Mouse (Mus musculus) right cerebral cortex, postnatal 36 days (tissue): ENCODE data around the gene Ccdc24.

Source experiments
- DNase-seq, 2 experiments: peaks; one replicate each; pipeline ENCODE4 v3.0.0; 2022; ENCODE audit warnings: low spot score in 2 of 2, mixed read lengths in 1 of 2

The Ccdc24 gene

DNA sequence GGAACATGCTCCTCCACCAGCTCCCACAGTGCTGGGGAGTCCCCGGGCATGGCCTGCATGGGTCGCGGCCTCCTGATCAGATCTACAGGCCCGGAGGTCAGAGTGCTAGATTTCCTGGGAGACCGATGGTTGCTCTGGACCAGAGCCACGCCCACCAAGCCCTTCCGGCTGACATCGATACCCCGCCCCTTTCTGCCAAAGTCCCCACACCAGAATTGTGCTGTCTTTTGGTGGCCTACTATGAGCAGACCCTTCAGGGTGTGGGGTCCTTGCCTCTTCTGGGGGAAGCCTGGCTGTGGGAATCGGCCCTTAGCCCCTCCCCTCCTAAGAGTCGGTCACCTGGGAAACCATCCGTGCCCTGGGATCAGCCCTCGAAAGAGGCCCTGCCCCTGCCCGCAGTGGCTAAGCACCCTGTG, at the start of gene Ccdc24:
TSS of gene Ccdc24 (minus strand) at position 87 of the 416 bp plus-strand sequence.
- DNase-seq, result no peak

DNA sequence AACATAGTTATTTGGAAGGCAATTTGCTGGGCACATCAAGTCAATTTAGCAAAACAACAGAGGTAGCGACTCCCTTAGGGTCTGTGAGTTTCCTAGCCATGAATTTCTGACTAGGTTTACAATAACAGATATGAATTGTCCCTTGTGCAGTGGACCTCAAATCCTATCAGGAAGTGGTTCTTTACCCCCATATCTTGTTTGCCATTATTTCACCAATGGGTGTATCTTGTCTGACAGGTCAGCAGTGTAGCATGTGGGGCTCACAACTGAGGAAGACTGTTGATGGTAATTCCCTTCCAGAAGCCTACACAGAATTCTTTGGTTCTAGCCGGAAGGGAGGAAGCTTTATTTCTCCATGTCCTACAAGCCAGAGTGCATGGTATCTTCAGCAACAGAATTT, 49.0 kb upstream of the Ccdc24 start:
- no peak for DNase-seq

DNA sequence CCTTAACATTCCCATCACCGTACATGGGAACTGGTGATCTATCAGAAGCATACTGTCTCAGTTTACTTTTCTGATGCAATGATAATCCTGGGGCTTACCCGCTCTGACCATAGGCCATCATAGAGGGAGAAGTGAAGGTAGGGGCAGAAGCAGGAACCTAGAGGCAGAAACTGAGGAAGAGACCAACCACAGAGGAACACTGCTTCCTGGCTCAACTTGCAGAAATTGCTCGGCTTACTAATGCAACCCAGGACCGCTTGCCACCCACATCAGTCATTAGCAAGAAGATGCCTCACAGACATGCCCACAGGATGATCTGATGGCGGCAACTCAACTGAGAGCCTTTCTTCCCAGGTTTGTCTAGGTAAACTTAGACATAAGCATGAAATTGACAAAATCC, 46.4 kb upstream of the Ccdc24 start:
- no peak for DNase-seq

DNA sequence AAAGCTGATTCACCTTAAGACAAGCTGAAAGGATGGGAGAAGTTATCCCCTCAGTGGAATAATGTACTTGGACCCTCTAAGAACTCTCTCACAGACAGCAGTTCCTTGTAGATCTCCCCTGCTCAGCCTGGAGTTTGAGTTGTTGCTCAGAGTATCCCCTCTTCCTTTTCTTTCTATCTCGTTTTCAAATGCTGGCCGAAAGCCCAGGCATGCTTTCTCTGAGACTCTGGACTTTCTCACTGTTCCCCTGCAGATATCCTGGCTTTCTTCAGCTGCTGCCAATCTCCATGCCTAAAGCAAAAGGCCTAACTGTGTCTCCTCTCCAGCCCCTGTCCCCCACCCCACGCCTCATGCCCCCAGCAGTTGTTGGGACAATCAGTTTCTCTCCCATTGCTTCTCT, 45.9 kb upstream of the Ccdc24 start:
- no peak for DNase-seq

DNA sequence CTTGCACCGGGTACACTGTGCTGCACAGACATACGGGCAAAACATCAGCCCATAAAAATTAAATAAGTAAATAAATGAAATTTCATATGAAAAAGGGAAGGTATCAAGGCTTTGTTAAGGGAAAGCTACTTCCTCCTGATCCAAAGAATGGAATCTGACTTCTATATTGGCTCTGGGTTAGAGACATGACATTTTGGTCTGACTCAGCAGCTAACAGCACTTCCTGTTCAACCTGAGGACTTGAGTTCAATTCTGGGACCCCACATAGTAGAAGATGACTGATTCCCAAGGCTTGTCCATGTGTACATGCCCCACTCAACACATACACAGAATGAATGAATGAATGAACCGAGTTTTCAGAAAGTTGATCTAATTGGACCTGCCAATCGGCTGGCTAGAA, 45.5 kb upstream of the Ccdc24 start:
- no peak for DNase-seq

DNA sequence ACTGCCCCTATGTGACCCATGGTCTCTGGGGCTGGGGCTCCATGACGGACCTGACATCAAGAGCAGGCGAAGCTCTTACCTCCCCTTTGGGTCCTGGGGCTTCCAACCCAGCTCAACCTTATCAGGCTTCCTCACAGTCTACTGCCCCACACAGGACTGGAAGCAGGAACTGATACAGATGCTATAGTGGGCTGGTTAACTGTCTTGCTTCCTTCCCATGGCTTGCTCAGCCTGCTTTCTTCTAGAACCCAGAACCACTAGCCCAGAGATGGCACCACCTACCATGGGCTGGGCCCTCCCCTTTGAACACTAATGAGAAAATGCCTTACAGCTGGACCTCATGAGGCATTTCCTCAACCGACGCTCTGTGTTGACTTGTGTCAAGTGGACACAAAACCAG, 45.0 kb upstream of the Ccdc24 start:
- DNase-seq, result no peak

DNA sequence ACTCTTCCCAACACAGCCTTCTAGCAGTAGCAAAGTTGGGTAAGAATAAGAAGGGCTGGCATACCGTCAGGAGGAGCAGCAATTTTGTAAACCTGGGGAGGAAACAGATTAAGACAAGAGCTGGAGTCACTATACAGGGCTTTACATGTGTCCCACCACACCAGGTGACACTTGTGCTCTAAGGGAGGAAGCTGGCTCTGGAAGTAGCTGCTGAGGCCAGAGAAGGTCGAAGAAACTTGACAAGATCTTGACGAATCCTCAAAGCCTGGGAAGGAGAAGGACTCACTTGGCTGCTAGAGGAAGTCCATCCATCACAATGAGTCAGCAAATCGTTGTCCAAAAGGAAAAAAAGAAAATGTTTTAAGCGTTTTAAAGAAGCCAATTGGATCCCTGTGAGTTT, 44.0 kb upstream of the Ccdc24 start:
- no peak for DNase-seq

DNA sequence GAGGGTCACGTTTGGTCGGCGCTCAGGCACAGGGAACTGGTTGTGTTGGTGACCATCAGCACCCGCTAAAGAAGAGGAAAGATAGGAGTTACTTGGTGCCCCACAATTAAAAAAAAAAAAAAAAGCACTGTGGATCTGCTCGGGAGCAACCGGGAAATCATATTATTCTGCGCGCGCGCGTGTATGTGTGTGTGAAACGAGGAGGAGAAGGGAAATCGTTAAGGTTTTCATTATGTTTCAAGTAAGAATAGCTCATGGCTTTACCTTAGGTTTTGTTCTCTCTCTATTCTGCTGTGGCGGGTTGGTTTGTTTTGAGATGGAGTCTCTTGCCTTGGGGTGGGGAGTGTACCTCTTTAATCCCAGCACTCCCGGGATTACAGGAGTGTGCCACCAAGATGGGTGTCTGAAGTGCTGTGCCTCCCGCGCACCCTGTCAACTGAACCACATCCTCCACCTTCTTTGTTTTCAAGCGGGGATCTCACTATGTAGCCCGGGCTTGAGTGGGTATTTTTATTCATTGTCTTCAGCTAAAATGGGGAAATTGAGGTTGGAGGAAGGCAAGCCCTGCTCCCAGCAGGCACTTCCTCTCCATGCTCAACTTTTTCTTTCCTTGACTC, 43.2 kb upstream of the Ccdc24 start:
- DNase-seq, result no peak

DNA sequence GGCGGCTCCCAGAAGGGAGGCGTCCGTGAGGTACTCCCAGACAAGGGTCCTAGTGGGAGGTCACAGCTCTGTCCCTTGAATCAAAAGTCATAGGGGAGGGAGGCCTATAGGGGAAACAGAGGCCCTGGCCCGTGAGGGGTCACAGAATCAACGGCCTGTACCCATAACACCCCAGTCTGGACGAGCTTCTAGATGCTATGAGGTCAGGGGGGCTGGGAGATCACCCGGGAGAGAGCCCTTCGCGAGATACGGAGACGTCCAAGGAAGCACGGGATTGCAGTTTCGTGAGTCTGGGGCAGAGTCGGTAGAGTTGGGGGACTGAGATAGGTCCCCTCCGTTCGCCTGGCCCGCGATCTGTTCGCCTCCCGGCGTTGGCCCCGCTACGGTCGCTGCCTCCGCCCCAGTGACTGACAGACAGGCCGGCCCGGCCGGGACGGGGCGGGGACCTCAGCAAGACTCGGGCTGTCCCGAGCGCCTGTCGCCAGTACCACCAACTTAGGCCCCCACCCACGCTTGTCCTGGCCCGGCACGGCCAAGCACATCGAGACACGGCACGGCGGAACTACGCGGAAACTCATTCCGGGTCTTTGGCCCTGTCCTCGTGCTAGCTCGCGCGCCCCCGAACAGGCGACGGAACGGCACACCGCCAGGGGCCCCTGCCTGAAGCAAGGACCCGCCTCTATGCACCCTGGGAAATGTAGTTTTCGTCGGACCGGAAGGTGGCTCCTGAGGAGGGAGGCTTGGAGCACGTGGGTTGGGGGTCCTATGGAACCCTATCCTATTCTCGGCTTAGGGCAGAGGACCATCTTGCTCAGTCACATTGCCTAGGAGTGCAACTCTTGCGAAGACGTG, 42.5 kb upstream of the Ccdc24 start, which contains the start of gene Ipo13:
TSS of gene Ipo13 (minus strand) at position 409 of the 852 bp plus-strand sequence.
- DNase-seq, result peak; percentile 89

DNA sequence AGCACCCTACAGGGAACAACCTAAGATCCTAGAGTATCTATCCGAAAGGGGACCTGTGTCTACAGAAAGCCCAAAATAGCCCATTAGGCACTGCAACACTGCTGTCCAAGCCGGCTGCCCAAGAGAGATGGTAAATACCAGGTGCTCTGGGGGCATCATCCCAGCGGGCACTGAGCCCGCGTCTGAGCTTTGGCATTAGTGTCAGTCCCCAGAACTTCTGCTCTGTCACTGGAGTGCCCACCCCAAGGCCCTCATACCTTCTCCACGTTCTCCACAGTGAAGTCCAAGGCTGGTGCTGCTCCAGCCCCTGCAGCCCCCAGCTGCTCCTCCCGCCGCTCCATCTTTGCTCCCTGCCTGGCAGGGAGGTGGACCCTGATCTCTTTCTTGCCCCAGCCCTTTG, 41.7 kb upstream of the Ccdc24 start:
- no peak for DNase-seq

DNA sequence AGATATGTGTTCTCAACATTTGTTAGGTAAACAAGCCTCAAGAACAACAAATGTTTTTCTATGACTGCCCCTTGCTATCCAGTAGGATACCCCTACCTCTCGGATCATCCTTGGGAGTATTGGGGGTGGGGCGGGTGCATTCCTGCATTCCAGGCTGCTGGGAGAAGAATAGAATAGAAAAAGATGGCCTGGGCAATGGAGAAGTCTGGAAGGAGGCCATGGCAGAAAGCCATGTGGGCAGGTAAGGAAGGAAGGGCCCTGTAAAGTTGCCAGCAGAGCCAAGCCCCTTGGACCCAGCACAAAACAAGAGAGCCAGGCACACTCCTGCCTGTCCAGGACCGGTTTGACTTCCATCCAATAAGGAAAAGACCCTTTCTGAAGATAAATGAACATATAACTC, 41.1 kb upstream of the Ccdc24 start:
- DNase-seq, result no peak

DNA sequence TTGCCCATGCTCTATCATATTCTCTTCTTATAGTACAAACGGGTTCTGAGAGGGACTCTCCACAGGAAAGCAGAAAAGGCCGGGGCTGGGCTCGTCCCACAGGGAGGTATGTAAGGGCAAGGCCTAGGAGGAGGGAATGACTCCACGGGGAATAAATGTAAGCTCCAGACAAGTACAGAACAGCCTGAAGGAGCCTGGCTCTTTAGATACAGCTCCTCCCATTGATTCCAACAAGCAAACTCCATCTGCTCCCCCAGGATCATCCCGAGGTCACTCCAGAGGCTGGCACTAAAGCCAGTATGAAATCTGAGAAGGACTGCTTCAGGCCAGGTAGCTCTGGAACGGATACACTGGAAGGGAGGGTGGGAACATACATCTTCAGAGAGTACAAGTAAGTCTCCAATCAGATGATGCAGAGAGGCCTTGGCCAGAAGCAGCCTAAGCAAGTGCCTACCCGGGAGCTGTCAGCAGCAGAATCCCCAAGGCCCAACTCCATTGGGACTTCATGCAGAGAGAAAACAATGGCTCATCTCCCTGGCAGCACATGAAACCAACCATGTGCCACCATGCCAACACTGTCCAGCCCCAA, 40.4 kb upstream of the Ccdc24 start:
- no peak for DNase-seq

DNA sequence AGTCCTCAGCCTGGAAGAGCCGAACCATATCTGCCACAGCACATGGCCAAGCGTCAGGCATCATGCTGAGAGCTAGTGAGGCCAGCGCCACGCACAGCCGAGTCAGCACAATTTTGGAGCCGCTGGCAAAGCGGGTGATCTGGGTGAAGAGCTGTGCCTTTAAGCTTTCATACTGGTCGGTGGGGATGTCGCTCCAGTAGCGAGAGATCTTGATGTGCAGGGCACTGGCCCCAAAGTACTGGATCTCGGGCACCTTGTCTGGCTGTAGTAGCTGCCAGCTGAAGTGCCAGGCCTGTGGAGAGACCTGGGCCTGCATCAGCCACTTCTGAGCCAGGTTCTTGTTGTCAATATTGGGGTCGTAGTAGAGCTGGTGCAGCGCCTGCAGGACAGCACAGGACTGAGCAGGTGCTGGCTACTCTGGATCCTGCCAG, 39.8 kb upstream of the Ccdc24 start:
- no peak for DNase-seq

DNA sequence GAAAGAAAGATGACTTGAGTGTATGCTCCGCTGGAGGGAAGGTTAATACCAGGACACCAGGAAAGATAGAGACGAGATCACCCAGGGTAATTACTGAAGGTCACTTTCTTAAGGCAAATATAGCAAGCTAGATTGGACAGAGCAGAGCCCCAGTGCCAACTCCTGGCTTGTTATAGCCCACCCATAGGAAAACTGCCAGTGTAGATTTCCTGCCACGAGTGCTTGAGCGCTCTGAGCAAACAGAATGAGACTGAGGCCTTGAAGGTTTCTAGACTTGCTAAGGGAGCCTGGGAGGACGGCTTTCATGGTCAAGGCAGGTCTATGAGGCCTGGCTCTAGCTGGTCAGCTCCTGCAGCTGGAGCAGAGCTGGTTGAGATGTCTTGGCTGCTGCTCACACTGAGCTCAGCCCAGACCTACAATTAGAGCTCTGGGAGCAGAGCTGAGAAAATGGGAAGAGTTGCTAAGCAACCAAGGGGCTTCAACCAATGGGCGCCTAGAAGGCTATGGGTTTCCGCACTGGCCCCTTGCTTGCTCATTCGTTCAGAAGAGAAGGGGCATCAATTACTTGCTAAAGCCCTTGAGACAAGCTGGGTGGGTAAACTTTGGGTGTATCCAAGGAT, 36.6 kb upstream of the Ccdc24 start:
- DNase-seq, result no peak

DNA sequence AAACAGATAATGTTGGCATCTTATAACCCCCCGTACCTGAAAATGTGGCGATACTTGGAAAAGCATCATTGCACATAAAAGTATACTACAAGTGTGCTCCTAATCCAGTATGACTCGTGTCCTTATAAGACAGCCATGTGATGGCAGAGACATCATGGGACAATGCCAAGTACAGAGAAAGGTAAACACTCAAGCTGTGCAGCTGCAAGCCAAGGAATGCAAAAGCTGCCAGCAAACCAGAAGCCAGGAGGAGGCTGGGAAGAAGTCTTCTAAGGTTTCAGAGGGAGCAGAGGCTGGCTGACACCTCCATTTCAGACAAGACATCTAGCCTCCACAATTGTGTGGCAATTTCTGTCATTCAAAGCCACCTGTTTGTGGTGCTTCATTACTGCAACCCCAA, 33.8 kb upstream of the Ccdc24 start:
- DNase-seq, result no peak

DNA sequence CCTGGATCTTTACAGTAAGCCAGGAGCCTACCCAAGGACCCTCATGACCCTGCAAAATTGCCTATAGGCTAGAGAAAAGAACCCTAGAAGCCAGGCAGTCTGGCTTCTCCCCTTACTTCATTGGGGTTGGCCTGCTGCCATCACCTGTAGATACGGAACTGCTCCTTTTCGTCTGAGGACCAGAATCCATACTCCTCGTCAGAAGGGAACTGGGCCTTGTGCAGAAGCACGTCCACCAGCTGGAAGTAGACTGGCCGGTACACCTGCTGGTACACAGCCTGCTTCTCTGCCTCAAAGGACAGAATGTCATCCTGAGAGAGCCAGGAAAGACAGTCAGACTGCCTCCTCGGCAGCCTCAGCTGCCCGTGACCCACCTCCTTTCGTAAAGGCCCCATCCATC, 32.4 kb upstream of the Ccdc24 start:
- DNase-seq, result no peak

DNA sequence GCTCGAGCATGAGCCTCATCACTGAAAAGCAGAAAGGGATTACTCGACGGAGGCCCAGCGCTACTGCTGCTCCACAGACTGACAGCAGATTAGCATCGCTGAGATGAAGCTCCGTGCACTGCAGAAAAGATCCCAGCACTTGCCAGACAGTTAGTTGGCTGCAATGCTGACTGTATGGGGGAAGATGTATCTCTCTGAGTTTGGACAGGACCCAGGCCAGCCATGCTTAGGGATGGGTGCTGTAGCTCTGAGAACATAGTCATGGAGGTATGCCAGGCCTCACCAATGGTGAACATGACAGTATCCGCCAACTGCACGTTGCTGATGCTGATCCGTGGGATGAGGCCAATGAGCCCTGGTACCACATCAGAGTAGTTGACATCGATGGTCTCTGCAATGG, 31.7 kb upstream of the Ccdc24 start:
- no peak for DNase-seq

DNA sequence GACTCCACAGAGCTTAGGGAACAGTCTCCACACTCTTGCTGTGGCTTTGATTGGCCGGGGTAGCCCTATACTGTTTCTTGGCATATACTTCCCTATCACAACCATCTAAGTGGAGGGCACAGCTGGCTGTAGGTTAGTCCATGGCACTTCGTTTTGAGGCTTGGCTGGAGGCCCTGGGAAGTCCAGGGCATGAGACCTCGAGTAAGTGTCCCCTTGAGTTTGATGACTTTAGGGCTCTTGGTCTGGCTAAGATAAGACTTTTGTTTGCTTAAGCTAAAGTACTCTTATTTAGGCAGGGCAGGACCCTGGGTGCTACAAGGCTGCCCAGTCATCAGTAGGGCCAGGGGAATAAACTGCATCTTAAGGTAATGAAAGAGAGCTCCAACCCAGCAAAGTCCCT, 25.8 kb upstream of the Ccdc24 start:
- no peak for DNase-seq

DNA sequence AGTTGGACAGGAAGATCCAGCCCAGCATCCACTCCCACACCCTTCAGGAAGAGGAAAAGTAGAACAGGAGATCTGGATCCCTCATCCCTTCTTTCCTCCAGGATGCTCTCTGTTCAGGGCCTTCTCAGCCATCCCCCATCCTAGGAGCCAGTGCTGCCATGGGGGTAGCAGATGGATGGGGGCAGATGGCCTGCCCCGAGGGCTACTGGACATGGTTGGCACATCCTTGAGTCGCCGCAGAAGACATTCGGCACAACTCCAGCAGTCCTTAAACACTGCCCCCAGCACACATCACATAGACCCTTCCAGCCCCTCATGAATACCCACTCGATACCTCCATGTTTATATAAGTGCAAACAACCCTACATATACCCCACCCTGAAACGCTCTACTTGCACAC, 23.7 kb upstream of the Ccdc24 start:
- DNase-seq, result no peak

DNA sequence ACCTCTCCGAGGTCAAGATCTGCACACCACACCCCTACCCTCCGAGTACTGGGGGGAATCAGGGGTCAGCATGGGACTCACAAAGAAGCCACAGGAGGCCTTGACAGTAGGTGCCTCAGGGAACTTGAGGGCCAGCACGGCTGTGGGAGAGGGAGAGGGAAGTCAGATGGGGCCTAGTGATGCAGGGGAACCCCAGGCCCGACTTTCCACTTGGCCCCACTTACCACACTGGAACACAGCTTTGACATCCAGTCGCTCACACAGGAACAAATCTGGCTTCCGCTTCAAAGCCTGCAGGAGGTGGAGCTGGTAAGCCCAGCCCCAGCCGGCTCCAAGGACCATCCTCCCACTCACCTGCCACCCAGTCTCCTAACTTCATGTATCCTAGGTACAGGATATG, 23.0 kb upstream of the Ccdc24 start:
- DNase-seq, result no peak

DNA sequence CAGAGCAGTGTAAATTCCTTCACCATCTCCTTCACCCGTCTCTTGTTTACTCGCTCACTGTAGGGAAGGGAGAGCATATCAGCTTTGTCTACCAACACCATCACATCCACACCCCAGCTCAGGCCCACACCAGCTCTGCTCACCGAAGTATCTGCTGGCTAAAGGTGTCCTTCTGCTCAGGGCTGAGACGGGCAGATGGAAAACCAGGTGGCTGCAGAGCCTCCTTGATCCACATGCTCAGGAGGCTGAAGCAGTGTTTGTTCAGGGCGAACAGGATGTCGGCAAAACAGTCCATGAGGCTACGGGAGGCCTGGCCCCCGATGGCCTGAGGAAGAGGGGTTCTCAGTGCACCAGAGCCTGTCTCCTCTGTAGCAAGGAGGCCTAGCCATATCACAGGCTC, 22.2 kb upstream of the Ccdc24 start:
- no peak for DNase-seq

DNA sequence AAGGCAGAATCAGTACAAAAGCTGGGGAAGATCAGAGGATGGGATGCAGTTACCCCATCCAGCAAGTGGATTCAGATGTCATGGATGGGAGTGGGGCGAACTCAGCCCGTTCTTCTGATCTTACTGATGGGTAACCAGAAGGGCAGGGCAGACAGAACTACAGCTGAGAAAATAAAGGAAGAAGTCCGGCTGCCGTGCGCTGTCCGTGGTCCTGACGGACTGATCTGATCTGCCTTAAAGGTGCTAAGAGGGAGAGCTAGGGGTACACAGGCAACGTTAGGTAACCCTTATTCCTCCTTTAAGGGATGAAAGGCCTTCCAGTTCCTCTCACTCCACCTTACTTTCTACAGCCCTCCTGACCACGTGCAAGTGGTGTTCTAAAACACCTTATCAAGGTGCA, 21.0 kb upstream of the Ccdc24 start:
- no peak for DNase-seq

DNA sequence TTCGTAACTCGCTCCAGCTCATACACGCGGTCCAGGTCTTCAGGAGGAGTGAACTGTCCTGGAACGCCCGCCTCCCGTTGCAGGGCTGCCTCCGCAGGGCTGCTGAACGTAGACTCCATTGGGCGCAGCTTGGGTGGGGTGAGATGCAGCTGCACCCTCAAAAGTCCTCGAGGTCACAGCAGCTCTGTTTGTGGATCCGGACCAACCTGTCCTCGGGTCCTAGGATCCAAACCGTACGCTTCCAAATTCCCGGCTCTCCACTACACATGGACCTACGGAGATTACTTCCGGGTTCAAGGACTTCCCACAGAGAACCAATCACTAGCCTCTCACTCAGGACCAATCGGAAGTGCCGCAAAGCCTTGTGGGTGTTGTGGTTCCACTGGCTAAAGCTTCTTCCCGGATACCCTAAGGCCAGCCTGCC, 19.4 kb upstream of the Ccdc24 start, which contains the start of gene Dph2:
TSS of gene Dph2 (minus strand) at position 295 of the 424 bp plus-strand sequence.
- peak; percentile 72 to 88 for DNase-seq
